Mouse (Mus musculus): Measurements from ENCODE around the gene Mfsd4b5.
A peak's percentile ranks its signal among the peaks of the same experiment; 100 is the strongest.
"Not testable (repeated sequence)": the region's sequence is repeated elsewhere in the genome, so short reads cannot be mapped to it uniquely, and the experiment has no call there.

Mfsd4b5 gene

DNA sequence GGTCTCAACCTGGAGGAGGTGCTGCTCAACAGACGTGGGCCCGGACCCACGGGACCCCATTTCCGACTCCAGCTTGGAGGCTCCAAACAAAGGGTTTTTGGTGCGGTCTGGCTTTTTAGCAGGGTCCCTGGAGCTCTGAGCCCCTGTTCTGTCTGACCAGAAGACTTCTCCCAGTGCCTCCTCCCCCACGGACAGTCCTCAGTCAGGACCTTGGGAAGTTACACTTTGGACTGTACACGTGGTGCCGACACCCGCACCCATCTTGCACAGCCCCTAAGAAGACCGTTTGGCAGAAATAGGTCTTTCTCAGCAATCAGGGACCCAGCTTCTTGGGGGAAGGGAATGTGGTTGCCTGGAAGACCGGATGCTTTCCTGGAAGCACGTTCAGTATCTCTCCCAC, at the start of gene Mfsd4b5:
Mfsd4b5 (minus strand) TSS at position 181 of the 400 bp plus-strand sequence.
- no peak for DNase-seq (ENCODE audit: low read depth, low spot score)

DNA sequence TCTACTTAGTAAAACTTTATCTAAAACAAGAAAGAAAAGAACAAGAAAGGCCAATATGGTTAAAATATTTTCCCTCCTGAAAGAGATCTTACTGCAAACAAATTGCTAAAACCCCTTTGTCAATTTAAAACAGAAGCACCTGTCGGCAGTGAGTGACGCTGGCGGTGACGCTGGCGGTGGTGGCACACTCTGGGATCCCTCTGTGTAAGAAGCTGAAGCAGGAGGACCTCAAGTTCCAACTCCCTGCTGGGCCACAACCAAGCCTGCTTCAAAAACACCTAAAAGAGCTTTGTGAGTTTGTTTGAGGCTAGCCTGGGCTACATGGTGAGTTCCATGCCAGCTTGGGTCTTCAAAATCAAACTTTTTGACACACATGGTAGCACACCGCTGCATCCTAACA, 48.5 kb upstream of the Mfsd4b5 start:
- DNase-seq (ENCODE audit: low read depth, low spot score), result no peak

DNA sequence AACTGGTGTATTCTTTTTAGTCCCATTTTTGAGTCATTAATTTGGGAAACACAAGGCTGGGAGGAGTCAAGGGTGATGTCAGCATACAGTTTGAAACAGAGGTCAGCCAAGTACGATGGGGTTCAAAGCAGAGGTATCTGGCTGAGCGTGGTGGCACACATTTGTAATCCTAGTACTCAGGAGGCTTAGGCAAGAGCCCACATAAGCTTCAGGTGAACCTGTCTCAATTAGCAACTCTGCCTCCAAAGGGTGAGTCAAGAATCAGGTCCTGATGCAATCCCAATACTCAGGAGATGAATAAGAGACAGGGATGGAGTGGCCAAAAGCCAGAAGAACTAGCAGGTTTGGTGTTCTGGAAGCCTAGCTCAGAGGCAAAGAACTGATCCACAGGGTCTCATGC, 46.5 kb upstream of the Mfsd4b5 start:
- DNase-seq (ENCODE audit: low read depth, low spot score), result no peak

DNA sequence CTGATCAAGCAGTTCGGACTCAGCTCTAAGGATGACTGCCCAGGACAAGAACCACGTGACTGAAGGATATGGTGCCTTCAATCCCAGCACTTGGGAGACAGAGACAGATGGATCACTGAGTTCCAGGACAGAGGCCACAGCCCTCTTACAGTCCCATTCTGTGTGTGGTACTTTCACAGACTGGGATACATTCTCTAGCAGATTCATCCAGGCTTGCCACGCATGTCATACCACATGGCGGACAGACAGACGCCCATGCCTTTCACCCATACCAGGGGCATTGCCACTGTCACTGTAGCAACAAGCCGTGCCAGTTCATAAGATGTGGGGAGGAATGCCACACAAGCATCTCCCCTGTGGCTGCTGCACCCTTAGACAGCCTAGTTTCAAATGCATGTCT, 44.3 kb upstream of the Mfsd4b5 start:
- DNase-seq (ENCODE audit: low read depth, low spot score), result no peak

DNA sequence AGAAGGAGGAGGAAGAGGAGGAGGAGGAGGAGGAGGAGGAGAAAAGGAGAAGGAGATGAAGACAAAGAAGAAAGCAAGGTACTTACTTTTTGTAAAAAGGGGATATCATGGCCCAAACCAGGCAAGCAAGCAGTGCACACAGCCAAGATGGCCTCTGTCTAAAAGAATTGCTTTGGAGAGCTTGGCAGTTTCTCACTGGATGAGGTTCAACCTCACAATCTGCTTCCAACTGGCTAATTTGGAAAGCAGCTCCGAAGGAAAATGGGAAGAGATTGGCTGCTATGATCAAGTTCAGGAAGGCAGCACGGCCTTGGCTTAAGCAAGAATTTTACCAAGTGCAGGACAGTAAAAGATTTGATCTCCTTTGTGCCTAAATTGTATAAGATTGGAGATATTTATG, 43.2 kb upstream of the Mfsd4b5 start:
- no peak for DNase-seq (ENCODE audit: low read depth, low spot score)

DNA sequence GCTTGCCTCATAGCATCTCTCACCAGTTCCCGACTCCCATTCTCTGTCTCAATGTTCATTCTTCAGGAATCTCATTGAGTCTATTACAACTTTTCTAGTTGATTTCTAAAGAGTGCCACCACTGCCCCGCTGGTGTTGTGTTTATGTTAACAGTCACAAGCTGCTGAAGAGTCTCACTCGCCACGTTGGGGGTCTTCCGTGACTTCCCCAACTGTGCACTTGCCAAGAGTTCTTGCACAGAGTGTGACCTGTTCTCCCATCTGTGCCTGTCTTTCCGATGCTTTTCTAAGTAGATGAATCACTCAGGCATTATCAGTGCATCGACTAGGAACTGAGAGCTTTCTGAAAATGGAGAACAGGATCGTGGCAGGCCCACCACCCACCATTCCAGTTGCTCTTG, 41.6 kb upstream of the Mfsd4b5 start:
- DNase-seq (ENCODE audit: low read depth, low spot score), result no peak

DNA sequence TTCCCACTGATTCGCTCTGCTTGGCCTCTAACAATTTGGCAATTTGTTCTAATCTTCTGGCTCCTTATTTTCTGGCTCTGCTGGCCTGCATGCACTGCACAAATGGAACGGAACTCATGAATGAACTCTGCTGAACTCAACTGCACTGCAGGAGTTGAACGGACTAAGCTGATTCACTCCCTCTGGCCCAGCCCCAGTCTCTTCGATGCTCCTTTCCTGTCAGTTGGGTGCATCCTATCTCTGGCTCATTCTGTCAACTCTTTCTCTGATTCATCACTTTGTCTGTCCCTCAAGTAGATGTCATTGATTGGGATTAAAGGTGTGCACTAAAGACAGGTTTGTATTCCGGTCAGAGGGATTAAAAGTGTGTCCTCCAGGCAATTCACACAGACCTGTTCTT, 40.1 kb upstream of the Mfsd4b5 start:
- DNase-seq (ENCODE audit: low read depth, low spot score), result no peak

DNA sequence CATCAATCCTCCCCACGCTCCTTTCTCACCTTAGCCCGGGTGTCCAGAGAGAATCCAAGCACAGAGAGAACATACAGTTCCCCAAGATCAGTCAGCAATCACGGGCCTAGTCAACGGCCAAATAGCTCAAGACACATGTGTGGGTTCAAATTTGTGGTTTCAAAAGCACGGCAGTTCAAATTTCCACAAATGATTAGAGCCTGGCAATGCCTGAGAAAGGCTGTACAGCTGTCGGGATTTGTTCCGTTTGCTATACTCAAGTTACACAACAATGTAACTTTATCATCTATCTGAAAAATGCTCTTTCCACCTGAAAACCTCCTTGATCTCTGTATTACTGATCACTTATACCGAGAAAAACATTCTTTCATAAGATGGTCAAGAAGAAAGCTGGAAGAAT, 39.1 kb upstream of the Mfsd4b5 start:
- no peak for DNase-seq (ENCODE audit: low read depth, low spot score)

DNA sequence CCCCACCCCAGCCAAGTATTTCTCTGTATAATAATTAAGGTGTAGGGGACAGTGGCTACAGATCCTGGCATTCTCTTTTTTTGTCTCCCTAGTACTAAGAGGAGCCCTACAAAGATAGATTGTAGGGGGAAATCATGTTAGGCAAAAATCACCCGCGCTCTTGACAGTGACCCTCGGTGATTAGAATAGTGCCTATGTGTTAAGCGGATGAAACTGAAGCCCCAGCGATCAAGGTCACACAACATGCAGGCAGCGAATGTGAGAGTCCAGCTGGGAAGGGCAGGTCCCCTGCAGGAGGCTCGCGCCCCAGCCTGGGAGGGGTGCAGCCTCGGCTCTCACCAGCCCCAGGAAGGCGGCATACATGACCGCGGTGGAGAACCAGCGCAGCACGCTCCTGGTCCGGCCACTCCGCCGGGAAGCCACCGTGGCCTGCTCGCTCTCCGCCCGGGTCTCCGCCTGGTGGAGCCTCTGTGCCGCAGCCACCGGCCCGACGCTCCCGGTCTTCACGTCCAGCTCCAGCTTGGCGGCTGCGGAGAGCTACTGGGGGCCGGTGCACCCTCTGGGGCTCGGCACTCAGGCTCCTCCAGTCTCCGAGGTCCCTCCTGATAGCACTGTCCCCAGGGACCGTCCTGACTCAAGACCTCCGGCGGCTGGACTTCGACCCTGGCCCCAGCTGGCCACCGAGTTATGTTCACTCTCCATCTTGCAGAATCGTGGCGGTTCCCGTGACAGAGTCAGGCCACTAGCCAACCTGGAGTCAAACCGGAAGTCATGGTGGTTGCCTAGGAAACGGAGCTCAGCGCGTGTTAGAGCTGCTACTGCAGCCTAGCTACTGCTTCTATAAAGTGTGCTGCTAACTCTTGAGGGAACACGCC, 38.3 kb upstream of the Mfsd4b5 start, which contains the start of gene Mfsd4b1:
Mfsd4b1 (minus strand) TSS at position 715 of the 875 bp plus-strand sequence.
- peak; percentile 94 for DNase-seq (ENCODE audit: low read depth, low spot score)

DNA sequence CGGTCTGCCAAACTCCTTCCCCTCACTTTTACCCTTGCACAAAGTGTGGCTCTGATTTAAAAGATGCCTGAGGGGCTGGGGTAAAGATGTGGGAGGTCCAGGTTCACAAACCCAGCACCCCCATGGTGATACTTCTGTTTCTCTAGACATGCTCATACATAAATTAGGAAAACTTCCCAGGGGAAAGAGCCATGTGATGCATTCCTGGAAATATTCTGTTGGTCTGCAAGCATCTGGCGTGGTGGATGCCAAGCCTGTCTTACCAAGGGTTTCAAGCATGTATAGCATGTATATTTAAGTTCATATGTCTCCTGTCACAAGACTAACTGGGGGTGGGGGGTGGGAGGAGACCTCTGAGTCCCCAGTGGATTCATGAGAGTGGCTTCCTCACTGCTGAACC, 34.0 kb upstream of the Mfsd4b5 start:
- no peak for DNase-seq (ENCODE audit: low read depth, low spot score)

DNA sequence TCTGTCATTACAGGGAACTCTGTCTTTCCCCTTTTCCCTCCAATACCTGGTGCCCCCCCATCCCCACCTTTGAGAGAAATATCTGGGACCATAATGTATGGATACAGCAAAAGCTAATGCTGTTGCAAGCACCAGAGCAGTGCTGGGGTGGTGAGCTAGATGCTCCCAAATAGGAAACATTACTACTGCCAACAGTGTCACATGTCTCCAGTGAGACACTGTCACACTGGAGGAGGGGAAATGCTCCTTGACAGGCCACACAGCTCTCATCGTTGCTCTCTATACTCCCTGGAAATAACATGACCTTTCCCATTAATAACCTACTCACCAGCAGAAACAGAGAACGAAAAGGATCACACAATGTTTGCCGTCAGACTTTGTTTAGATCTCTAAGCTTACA, 33.0 kb upstream of the Mfsd4b5 start:
- DNase-seq (ENCODE audit: low read depth, low spot score), result no peak

DNA sequence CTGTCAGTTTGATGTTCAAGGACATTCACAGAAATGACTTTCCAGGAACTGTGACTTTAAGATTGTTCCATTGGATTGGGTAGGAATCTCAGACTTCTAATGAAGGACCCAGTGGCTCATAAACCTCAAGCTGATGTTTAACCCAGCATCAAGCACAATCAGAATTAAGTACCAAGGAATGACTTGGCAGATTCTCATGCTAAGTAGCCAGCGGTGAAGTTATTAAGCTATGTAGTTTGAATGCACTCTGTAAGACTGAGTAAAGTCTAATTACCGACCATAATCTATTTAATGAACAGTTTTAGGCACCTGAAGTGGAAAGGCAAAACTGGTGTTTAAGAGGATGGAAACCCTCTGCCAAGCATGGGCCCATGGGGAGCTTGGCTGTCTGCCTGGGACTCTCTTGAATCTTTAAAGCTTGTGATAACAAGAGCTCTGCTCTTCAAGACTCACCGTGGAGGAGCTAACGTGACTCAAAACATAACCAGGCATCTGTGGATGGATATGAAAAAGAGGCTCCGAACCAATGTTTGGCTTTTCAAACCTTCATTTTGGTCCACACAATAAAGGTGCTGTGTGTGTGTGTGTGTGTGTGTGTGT, 31.9 kb upstream of the Mfsd4b5 start:
- no peak for DNase-seq (ENCODE audit: low read depth, low spot score)

DNA sequence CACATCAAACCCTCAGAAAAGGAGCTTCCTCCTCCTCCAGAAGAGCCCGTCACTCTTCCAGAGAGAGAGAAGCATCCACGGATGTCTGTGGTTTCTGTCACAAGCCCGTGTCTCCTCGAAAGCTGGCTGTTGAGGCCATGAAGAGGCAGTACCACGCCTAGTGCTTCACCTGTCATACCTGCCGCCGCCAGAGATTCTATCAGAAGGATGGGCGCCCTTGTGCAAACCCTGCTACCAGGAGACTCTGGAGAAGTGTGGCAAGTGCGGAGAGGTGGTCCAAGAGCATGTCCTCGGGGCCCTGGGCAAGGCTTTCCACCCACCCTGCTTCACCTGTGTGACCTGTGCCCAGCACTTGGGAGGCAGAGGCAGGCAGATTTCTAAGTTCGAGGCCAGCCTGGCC, 23.1 kb upstream of the Mfsd4b5 start:
- DNase-seq (ENCODE audit: low read depth, low spot score), result no peak

DNA sequence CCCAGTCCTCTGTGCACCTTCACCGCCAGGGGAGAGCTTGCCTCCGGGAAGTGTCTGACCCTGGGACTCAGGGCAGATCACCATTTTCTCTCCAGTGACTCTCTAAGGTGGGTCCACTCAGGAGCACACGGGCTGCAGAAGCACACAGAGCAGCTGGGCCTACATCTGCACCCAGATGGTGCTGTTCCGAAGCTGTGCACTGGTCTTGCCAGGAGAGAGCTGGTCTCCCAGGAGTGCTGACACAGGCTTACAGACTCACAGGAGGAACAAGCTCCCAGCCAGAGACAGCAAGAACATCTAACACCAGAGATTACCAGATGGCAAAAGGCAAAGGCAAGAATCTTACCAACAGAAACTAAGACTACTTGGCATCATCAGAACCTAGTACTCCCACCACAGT, 22.4 kb upstream of the Mfsd4b5 start:
- not testable (repeated sequence) for DNase-seq (ENCODE audit: low read depth, low spot score)

DNA sequence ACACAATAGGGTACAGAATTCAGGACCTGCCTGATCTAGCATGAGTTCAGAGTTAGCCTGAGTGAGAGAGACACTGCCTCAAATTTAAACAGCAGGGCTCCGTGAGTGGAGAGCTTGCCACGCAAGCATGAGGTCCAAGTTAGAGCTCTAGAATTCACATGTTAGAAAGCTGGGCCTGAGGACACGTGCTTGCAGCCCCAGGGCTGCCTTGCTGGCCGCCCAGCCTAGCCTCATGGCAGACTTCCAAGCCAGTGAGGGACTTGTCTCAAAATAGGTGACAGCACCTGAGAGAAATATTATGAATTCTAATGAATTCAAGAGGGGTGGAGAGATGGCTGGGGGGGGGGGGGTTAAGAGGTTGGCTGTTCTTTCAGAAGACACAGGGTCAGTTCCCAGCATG, 21.5 kb upstream of the Mfsd4b5 start:
- no peak for DNase-seq (ENCODE audit: low read depth, low spot score)

DNA sequence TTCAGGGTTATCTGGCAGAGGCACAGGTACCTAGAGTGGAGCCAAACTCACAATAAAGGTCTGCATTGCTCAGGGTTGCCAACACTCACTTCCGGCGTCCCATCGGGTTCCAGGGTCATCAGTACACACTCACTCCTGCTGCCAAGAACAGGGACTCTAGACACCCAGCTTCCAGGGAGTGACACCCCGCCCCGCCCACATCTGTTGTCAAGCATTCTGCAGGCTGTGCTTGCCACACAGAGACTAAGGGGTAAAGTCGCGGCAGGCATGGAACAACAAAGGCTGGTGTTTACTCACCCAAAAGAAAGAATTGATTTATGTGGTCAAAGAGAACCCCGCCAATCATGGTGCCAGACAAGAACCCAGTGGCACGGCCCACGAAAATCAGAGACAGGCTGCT, 20.5 kb upstream of the Mfsd4b5 start:
- DNase-seq (ENCODE audit: low read depth, low spot score), result no peak

DNA sequence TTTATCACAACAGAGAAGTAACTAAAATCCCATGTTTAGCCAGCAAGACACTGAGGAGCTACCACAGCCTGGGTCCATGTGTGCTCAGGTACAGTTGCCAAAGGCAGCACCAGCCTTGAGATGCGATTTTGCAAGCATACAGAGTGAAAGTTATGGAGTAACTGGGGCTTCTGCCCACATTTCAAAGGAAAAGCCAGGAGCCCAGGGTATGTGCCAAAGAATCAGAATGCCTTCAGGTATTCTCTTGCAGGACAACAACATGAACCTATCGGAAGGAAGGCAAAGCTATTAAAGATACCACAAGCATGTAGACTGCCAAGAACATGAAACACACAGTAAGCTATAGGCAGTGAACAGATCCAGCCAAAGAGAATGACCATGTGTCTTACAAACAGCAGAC, 14.3 kb upstream of the Mfsd4b5 start:
- no peak for DNase-seq (ENCODE audit: low read depth, low spot score)

DNA sequence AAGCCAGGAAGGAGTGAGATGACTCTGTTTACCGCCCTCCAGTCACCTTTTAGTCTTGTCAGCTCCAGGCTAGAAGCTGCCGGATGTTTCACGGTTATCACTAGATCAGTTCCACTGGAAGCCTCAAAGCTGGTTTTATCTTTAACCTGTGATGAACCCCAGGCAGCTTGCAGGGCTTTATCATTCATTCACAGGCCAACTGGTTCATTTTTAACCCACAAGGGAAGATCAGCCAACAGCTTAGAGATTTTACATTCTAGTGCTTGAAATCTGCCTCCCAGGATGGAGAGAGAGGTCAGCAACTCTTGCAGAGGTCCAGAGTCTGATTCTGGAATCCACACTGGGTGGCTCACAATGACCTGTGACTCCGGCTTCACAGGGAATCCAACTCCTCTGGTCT, 4.7 kb upstream of the Mfsd4b5 start:
- DNase-seq (ENCODE audit: low read depth, low spot score), result no peak

DNA sequence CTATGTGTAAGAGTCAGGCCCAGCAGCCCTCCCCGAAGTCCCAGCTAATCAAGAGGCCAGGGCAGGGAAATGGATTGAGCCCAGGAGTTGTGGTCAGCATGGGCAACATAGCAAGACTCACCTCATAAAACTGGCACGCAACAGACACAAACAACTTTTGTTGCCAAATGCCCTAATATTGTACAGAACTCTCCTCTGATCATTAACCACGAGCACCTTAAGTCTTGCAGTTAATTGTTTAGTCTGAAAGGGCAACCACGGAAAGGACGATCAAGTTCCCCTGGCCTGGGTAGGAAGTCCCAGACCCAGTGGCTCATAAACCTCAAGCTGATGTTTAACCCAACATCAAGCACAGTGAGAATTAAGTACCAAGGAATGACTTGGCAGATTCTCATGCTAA, 3.8 kb downstream of the Mfsd4b5 start:
- DNase-seq (ENCODE audit: low read depth, low spot score), result no peak

DNA sequence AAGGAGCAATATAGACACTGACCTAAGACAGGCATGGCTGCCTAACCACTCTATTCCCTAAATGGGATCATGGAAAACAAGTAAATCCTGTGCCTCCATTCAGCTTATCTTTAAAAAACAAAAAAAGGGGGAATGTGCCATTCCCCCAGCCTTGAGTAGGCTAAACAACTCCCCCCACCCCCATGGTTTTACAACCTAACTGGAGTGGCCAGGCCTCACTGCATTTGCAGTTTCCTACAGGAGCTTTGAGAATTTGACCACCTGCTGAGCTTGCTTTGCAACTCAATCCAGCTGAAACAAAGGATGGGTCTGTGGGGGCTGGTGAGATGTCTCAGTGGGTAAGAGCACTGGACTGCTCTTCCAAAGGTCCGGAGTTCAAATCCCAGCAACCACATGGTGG, 8.2 kb downstream of the Mfsd4b5 start:
- no peak for DNase-seq (ENCODE audit: low read depth, low spot score)

DNA sequence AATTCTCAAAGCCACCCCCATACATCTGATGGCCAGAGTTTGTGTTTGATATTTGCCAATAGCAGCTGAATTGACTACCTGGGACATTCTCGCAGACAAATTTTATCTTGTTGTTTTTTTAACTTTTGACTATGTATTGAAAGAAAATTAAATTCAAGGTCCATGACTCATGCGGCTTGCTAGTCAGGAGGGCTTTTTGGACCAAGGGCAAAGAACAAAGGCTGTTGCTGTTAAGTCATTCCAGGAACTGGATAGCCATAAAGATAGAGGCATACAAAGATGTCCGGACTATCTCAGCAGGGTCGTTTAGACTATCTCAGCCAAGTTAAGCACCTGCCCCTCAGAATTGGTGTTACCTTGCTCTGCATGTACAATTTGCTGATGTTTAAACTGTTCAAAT, 9.1 kb downstream of the Mfsd4b5 start:
- no peak for DNase-seq (ENCODE audit: low read depth, low spot score)

DNA sequence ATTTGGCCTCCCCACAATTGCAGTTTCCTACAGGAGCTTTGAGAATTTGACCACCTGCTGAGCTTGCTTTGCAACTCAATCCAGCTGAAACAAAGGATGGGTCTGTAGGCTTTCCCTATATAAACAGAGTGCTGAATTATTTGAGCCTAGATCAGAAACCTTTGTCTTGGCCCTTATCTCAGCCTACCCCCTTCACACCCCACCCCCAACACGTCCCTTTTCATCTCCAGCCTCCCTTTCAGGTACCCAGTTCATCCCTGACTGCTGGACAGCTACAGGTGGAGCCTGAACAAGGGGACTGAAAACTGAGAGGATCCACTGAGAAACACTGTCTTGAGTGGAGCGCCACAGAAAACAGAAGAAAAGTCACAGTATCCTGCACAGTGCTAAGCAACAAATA, 10.7 kb downstream of the Mfsd4b5 start:
- no peak for DNase-seq (ENCODE audit: low read depth, low spot score)

DNA sequence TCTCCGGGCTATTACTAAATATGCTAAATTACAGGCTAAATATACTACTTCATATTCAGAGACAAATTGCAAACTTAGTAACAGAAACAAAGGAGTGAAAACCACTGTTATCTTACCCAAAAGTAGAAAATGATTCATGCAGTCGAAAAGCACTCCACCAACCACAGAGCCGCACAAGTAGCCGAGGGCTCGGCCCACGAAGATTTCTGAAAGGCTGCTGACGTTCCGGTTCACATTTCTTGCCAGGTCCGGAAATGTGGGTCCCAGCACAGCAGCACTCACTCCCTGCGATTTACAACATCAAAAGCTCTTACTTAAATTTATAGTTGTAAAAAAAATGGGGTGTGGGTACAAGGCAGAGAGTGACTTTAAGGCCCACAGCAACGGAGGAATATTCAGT, 11.5 kb downstream of the Mfsd4b5 start:
- DNase-seq (ENCODE audit: low read depth, low spot score), result no peak
